Mouse (Mus musculus) limb, embryonic 13.5 days (tissue): ENCODE data around the gene Rnf113a1. TPM values are rescaled to one million over a fixed set of nuclear protein-coding genes. Genes with fewer than 3 reads are reported as not detected.
"Not testable (repeated sequence)": the region's sequence is repeated elsewhere in the genome, so short reads cannot be mapped to it uniquely, and the experiment has no call there.

Experiments used
- ATAC-seq: fragments of 200-750 bp; cut with Nextera tagmentation; 2 replicates; pipeline ENCODE4 v1.8.0; 2017; ENCODE audit warnings: low read depth, moderate number of reproducible peaks, moderate TSS enrichment; ENCODE audit not compliant: low FRiP score
- H3K27ac ChIP-seq: fragments of 300-500 bp; sonication (generic); 2 replicates; pipeline ENCODE4 v1.5.1; 2015; ENCODE audit warnings: inconsistent platforms, mild to moderate bottlenecking, moderate library complexity
- H3K27me3 ChIP-seq: fragments of 300-500 bp; sonication (generic); 2 replicates; pipeline ENCODE4 v1.6.1; 2015; ENCODE audit warnings: mild to moderate bottlenecking, inconsistent platforms
- H3K36me3 ChIP-seq: fragments of 300-500 bp; sonication (generic); 2 replicates; pipeline ENCODE4 v1.6.1; 2015; ENCODE audit warnings: inconsistent platforms, mild to moderate bottlenecking, moderate library complexity
- H3K4me1 ChIP-seq: fragments of 300-500 bp; sonication (generic); 2 replicates; pipeline ENCODE4 v1.6.1; 2015; ENCODE audit warnings: inconsistent platforms
- H3K4me2 ChIP-seq: fragments of 300-500 bp; sonication (generic); replicated peaks from 2 replicates; pipeline ENCODE4 v1.6.1; 2015; ENCODE audit warnings: inconsistent platforms, mild to moderate bottlenecking, moderate library complexity
- H3K4me3 ChIP-seq: fragments of 300-500 bp; sonication (generic); 2 replicates; pipeline ENCODE4 v1.5.1; 2015; ENCODE audit warnings: moderate library complexity, mild to moderate bottlenecking, inconsistent platforms
- H3K9ac ChIP-seq: fragments of 300-500 bp; sonication (generic); 2 replicates; pipeline ENCODE4 v1.6.1; 2015; ENCODE audit warnings: mild to moderate bottlenecking, inconsistent platforms
- H3K9me3 ChIP-seq: fragments of 300-500 bp; sonication (generic); 2 replicates; pipeline ENCODE4 v1.6.1; 2016; ENCODE audit warnings: inconsistent platforms
- WGBS: fragments of 180-500 bp; shearing (Covaris S2); methylation state at CpG from one replicate; pipeline ENCODE4 v1.1.7; 2015; 5-methylcytosine and 5-hydroxymethylcytosine counted together
- polyA plus RNA-seq: library from polyadenylated mRNA; unstranded; fragments of >200 nt; fragmentation: Nextera tagmentation; extraction: Ambion mirVana; gene quantifications from 2 replicates; pipeline ENCODE4 v1.2.1, GENCODE M21; 2015

The Rnf113a1 gene
- 12.3 and 13.8 TPM in 2 replicates for polyA plus RNA-seq

DNA sequence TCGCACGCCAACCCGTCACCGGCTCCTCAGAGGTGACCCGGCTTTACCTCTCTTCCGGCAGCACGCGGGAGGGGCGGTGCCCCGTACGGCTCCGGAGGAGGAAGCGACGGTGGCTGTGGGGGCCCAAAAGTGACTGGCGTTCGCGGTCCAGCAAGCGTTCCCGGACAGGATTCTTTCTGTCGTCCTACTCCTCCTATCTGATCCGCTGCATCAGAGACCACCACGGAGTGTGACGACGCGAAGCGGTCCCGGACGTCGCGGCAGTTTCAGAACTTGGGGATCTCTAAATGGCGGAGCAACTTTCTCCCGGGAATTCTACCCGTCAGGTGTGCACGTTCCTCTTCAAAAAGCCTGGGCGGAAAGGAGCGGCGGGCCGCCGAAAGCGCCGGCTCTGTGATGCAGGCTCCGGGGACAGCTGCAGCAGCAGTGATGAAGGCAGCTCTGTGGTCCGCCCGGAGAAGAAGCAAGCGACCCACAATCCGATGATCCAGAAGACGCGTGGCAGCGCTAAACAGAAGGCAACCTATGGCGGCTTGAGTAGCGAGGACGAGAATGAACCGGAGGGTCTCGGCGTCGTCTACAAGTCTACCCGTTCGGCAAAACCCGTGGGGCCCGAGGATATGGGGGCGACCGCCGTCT lies at the start of gene Rnf113a1, which contains the start of gene Ndufa1:
TSS of gene Rnf113a1 (plus strand) at position 141 of the 639 bp plus-strand sequence.
TSS of gene Ndufa1 (minus strand) at position 59 of the 639 bp plus-strand sequence.
- no peaks in the 10 kb centered on the region for H3K9me3 ChIP-seq
- H3K4me3 ChIP-seq = peak within 1 kb of the TSS; percentile 56
- H3K27ac ChIP-seq = peak within 1 kb of the TSS; percentile 22; the same call in 1 of the 2 replicates
- peak; percentile 92 for ATAC-seq
- H3K27me3 ChIP-seq = no peaks in the 10 kb centered on the region
- no peaks in the 10 kb centered on the region for H3K4me1 ChIP-seq
- WGBS = 15% methylated on average over 60 of the region's 63 CpGs
- H3K9ac ChIP-seq = peak within 1 kb of the TSS; percentile 62
- no peaks in the 10 kb centered on the region for H3K36me3 ChIP-seq
- H3K4me2 ChIP-seq = peak within 1 kb of the TSS; percentile 67

DNA sequence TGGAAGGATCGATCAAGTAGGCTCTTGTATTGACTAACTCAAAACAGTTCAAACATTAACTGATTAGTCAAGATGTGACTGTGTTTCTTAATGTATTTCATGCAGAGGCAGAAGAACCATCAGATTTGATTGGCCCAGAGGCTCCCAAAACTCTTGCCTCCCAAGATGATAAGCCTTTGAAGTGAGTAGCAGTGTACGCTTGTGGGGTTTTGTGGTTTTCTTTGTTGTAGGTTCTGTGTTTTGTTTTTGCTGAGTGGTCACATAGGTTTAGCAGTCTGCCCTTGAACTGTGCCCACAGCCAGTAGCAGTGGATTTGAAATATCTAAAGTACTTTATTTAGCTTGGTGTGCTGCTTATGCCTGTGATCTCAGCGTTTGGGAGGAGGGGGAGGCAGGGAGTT lies 49.3 kb upstream of the Rnf113a1 start:
- H3K4me1 ChIP-seq = no peaks in the 10 kb centered on the region
- no peak overlapping the region for H3K4me3 ChIP-seq
- H3K9me3 ChIP-seq = no peaks in the 10 kb centered on the region
- WGBS = 85% methylated on average over 3 of the region's 3 CpGs
- no peak overlapping the region for H3K27ac ChIP-seq
- H3K9ac ChIP-seq = no peak overlapping the region
- H3K36me3 ChIP-seq = peaks cover 32% of the 10 kb centered on the region
- ATAC-seq = no peak
- no peaks in the 10 kb centered on the region for H3K27me3 ChIP-seq
- no peak overlapping the region for H3K4me2 ChIP-seq

DNA sequence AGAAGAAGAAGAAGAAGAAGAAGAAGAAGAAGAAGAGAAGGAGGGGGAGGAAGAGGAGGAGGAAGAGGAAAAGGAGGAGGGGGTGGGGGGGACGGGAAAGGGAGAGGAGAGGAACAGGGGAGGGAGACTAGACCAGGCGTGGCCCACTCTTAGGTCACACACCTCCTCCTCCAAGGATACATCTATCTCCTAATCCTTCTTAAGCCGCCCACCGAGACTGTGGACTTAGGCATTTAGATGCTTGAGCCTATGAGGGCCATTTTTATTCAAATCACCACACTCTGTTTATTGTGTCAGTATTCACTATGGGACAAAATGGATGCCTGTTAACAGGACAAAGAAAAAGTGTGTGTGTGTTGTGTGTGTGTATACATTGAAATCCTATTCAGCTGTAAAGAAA lies 46.5 kb upstream of the Rnf113a1 start:
- not testable (repeated sequence) for H3K9ac ChIP-seq, H3K27me3 ChIP-seq, H3K4me1 ChIP-seq, H3K27ac ChIP-seq, H3K4me3 ChIP-seq, ATAC-seq, H3K9me3 ChIP-seq, H3K4me2 ChIP-seq
- H3K36me3 ChIP-seq = peaks cover 25% of the 10 kb centered on the region
- 54% methylated on average over 2 of the region's 4 CpGs for WGBS

DNA sequence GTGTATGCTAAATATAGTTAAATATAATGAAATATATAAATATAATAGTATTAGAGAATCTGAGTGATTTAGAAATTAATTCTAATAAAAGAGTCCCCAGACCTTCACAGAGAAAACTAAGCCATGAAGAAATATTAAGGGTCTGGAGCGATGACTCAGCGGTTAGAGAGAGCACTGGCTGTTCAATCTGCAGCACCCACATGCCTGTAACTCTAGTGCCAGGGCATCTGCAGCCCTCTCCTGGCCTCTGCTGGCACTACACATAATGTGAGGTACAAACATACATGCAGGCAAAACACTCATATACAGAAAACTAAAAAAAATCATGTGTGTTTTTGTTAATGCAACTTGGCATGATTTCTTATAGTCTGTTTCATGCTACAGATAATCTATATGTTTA lies 46.1 kb upstream of the Rnf113a1 start:
- whole genome bisulfite sequencing = 96% methylated on average over 2 of the region's 2 CpGs
- H3K9ac ChIP-seq = no peak overlapping the region
- no peaks in the 10 kb centered on the region for H3K9me3 ChIP-seq
- no peak overlapping the region for H3K4me3 ChIP-seq
- no peak overlapping the region for H3K4me2 ChIP-seq
- H3K36me3 ChIP-seq = peaks cover 25% of the 10 kb centered on the region
- ATAC-seq = no peak
- H3K4me1 ChIP-seq = no peaks in the 10 kb centered on the region
- H3K27ac ChIP-seq = no peak overlapping the region
- H3K27me3 ChIP-seq = no peaks in the 10 kb centered on the region

DNA sequence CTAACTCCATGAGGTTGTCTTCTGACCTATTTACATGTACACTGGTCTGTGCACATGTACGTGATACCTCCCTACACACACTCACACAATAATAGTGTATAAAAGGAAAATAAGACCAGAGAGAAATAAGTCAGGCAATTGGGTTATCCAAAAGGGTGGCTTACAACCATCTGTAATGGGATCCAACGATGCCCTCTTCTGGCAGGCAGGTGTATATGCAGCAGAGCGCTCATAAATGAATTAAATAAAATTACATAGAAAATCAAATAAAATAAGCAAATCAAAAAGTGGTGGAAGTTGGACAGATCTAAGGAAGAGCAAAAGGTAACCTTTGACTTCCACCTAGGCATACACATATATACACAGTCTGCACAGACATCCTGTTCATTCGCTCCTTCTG lies 33.2 kb upstream of the Rnf113a1 start:
- 59% methylated on average over 4 of the region's 4 CpGs for WGBS

DNA sequence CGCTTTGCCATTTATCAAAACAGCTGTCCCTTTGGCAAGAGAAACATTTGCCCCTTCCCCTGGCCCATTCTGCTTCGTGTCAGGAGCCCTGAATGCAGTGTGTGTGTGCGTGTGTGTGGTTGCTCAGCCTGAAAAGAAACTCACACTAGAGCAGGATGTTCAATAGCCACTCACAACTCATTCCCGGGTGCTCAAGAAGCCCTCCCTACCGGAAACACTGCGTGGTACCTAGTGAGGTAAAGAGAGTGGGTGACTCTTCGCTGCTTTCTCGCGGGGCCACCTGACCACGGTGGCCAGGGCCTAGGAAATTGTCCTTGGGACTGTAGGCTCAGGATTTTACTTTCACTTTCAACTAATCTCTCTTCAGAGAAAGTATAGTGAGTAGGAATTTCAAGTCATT lies 29.9 kb upstream of the Rnf113a1 start:
- H3K27ac ChIP-seq = no peak overlapping the region
- no peaks in the 10 kb centered on the region for H3K4me1 ChIP-seq
- H3K9ac ChIP-seq = no peak overlapping the region
- no peaks in the 10 kb centered on the region for H3K27me3 ChIP-seq
- no peak overlapping the region for H3K4me2 ChIP-seq
- no peaks in the 10 kb centered on the region for H3K36me3 ChIP-seq
- H3K9me3 ChIP-seq = no peaks in the 10 kb centered on the region
- no peak for ATAC-seq
- 76% methylated on average over 10 of the region's 10 CpGs for WGBS
- no peak overlapping the region for H3K4me3 ChIP-seq

More for the DNA sequence above, 33.2 kb upstream of the Rnf113a1 start:
- peaks cover 15% of the 10 kb centered on the region for H3K36me3 ChIP-seq
- no peaks in the 10 kb centered on the region for H3K27me3 ChIP-seq
- H3K4me1 ChIP-seq = no peaks in the 10 kb centered on the region
- no peak overlapping the region for H3K27ac ChIP-seq
- H3K4me3 ChIP-seq = no peak overlapping the region
- no peak overlapping the region for H3K9ac ChIP-seq
- H3K9me3 ChIP-seq = no peaks in the 10 kb centered on the region
- no peak for ATAC-seq
- no peak overlapping the region for H3K4me2 ChIP-seq

DNA sequence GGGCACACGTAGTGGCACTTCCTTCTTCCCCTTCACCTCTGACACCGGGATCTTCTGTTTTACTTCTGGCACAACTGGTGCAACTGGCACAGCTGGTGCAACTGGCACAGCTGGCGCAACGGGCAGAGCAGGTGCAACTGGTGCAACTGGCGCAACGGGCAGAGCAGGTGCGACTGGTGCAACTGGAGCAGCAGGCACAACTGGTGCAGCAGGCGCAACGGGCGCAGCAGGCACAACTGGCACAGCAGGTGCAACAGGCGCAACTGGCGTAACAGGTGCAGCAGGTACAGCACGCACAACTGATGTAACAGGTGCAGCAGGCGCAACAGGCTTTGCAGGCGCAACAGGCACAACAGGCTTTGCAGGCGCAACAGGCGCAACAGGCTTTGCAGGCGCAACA lies 27.9 kb upstream of the Rnf113a1 start:
- H3K27me3 ChIP-seq = no peaks in the 10 kb centered on the region
- WGBS = 76% methylated on average over 18 of the region's 18 CpGs
- no peaks in the 10 kb centered on the region for H3K36me3 ChIP-seq
- H3K9me3 ChIP-seq = no peaks in the 10 kb centered on the region
- no peak overlapping the region for H3K27ac ChIP-seq
- ATAC-seq = no peak
- H3K4me3 ChIP-seq = no peak overlapping the region
- no peak overlapping the region for H3K4me2 ChIP-seq
- no peaks in the 10 kb centered on the region for H3K4me1 ChIP-seq
- no peak overlapping the region for H3K9ac ChIP-seq

DNA sequence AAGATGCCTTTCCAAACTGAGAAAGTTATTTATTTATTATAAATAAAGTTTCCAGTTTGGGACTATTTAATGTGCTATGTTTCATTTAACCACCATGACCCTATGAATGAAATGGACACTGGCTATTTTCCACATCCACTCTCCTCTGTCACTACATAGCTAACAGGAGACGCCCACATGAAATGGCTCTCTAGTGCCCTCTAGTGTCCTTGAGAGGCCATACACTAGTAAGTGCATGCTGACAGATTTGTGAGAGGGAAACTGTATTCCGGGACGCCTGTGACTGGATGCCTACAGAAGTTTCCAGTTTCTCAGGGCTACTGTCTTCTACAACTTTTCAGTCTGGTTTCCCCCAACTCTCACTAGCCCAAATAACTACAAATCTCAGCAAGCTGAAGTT lies 24.0 kb upstream of the Rnf113a1 start:
- Histone ChIP-seq H3K27me3 (no peaks in the 10 kb centered on the region), H3K9ac (no peak overlapping the region), H3K36me3 (no peaks in the 10 kb centered on the region), H3K4me1 (no peaks in the 10 kb centered on the region), H3K4me2 (no peak overlapping the region), H3K27ac (no peak overlapping the region), H3K9me3 (no peaks in the 10 kb centered on the region), H3K4me3 (no peak overlapping the region)
- WGBS = 35% methylated on average over 3 of the region's 3 CpGs
- ATAC-seq = no peak

DNA sequence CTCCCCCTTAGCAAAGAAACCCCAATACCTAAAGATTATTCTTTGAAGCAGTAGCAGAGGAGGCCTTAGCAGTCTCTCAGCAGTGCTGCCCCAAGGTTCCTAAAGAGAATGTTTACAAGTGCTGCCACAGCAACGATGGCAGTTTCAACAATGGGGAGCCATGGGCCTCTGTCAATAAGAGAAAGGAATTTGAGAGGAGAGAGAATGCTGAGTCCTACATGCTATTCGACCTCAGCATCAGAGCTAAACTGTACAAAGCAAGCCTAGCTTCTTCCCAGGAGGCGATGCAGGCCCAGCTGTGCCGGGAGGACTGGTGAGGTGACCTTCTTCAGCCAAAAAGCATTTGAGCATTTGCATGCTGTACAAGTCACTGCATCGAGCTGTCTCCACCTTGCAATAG lies 22.3 kb upstream of the Rnf113a1 start, which contains the start of gene Akap14:
TSS of gene Akap14 (minus strand) at position 101 of the 400 bp plus-strand sequence.
- Histone ChIP-seq H3K27ac (no peak within 1 kb of the TSS), H3K9ac (no peak within 1 kb of the TSS), H3K4me1 (no peaks in the 10 kb centered on the region), H3K4me3 (no peak within 1 kb of the TSS), H3K27me3 (no peaks in the 10 kb centered on the region), H3K36me3 (no peaks in the 10 kb centered on the region), H3K9me3 (no peaks in the 10 kb centered on the region), H3K4me2 (no peak within 1 kb of the TSS)
- 69% methylated on average over 5 of the region's 5 CpGs for WGBS
- ATAC-seq = no peak

DNA sequence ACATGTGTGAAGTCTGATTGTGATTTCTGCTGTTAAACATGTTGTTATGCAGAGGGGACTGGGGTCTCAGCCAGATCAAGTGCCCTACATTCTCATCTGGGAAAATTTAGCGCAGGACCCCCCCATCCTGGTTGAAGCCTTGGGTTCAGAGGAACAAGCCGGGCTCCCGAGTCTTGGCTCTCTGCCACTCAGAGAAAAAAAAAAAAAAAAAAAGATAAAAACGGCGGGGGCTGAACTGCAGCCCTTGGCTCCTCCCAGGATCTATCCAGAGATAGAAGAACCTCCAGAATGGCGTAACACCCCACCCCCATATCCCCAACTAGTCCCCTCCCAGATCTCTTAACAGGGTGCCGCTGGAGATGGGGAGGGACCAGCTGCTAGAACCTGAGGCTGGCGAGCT lies 6.6 kb upstream of the Rnf113a1 start:
- H3K36me3 ChIP-seq, H3K9ac ChIP-seq, H3K27me3 ChIP-seq, H3K9me3 ChIP-seq, H3K4me1 ChIP-seq, H3K4me2 ChIP-seq, H3K27ac ChIP-seq, H3K4me3 ChIP-seq, ATAC-seq: not testable (repeated sequence)
- 73% methylated on average over 8 of the region's 8 CpGs for WGBS

DNA sequence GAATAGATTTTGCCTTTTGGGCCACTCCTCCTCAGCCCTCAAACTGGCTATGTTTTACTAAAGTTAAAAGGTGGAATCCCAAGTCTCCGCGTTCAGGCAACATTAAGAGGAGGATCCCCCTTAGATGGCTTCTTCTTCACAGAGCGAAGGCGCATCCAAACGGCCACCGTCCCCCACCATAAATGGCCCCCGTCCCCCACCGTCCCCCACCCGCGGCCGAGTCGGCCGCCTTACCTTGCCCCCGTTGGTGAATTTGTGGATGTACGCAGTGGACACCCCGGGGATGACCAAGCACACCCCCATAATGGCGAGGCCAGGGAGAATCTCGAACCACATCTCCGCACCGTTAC lies 315 bp upstream of the Rnf113a1 start:
- Histone ChIP-seq H3K9me3 (no peaks in the 10 kb centered on the region), H3K27me3 (no peaks in the 10 kb centered on the region), H3K4me3 (peak overlapping the region; percentile 56), H3K27ac (no peak overlapping the region), H3K4me2 (peak overlapping the region; percentile 67), H3K9ac (peak overlapping the region; percentile 62), H3K36me3 (no peaks in the 10 kb centered on the region), H3K4me1 (no peaks in the 10 kb centered on the region)
- 15% methylated on average over 20 of the region's 20 CpGs for WGBS
- 0 out of 2 replicates have a peak, but pooled peaks have one; percentile 9 for ATAC-seq

DNA sequence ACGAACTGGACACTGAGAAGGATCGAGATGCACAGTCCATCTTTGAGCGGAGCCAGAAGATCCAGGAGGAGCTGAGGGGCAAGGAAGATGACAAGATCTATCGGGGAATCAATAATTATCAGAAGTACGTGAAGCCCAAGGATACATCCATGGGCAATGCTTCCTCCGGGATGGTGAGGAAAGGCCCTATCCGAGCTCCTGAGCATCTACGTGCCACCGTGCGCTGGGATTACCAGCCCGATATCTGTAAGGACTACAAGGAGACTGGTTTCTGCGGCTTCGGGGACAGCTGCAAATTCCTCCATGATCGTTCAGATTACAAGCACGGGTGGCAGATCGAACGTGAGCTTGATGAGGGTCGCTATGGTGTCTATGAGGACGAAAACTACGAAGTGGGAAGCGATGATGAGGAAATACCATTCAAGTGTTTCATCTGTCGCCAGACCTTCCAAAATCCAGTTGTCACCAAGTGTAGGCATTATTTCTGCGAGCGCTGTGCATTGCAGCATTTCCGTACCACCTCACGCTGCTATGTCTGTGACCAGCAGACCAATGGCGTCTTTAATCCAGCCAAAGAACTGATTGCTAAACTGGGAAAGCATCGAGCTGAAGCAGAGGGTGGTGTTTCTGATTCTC lies 817 bp downstream of the Rnf113a1 start:
- no peaks in the 10 kb centered on the region for H3K9me3 ChIP-seq
- no peak overlapping the region for H3K27ac ChIP-seq
- no peaks in the 10 kb centered on the region for H3K36me3 ChIP-seq
- peak overlapping the region; percentile 67 for H3K4me2 ChIP-seq
- H3K4me1 ChIP-seq = no peaks in the 10 kb centered on the region
- ATAC-seq = no peak
- H3K9ac ChIP-seq = peak overlapping the region; percentile 62
- H3K27me3 ChIP-seq = no peaks in the 10 kb centered on the region
- WGBS = 22% methylated on average over 28 of the region's 28 CpGs
- peak overlapping the region; percentile 56 for H3K4me3 ChIP-seq

DNA sequence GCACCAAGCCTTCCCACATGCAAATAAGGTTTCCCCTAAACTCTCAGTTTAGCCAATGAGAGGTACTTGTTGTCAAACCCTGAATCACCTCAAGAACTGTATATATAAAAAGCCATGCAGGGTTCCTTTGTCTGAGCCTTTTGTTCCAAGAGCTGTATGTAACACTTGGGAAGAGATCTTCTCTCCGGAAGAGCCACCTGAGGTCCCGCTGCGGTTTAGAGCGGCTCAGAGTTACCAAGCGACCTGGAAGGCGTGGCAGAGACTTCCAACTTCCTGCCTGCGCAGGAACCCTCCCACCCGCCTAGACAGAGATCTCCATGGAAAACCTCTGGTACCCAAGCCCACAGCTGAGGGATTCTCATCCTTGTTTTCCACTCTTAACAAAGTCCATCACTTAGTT lies 7.6 kb downstream of the Rnf113a1 start:
- Histone ChIP-seq H3K4me2 (no peak overlapping the region), H3K9ac (no peak overlapping the region), H3K4me1 (no peaks in the 10 kb centered on the region), H3K9me3 (no peaks in the 10 kb centered on the region), H3K4me3 (no peak overlapping the region), H3K27ac (no peak overlapping the region), H3K36me3 (no peaks in the 10 kb centered on the region), H3K27me3 (no peaks in the 10 kb centered on the region)
- ATAC-seq = no peak
- WGBS = 66% methylated on average over 8 of the region's 8 CpGs
